Mouse (Mus musculus) 416B (cell line): ENCODE data around the gene Brf1.

Experiments
- DNase-seq: peaks from one replicate; pipeline ENCODE4 v3.0.0; 2011; ENCODE audit warnings: low read depth

The Brf1 gene

GRCm38 (mm10) chr12:113017429-113017984, 17.0 kb upstream of the Brf1 start:
- DNase-seq, result no peak

- DNase-seq, result no peak
Observed at GRCm38 (mm10) chr12:113016976-113017375, 16.5 kb upstream of the Brf1 start.

GRCm38 (mm10) chr12:113015956-113016355, 15.5 kb upstream of the Brf1 start:
- DNase-seq, result peak; percentile 37

GRCm38 (mm10) chr12:113014561-113015556, 14.4 kb upstream of the Brf1 start:
- DNase-seq, result peak; percentile 73

- DNase-seq, result peak; percentile 80
Observed at GRCm38 (mm10) chr12:113013604-113014558, 13.4 kb upstream of the Brf1 start, which contains the start of gene Pacs2. TSS of gene Pacs2 (plus strand) at chr12:113014508.

GRCm38 (mm10) chr12:113013021-113013491, 12.6 kb upstream of the Brf1 start:
- no peak for DNase-seq

- no peak for DNase-seq
Observed at GRCm38 (mm10) chr12:113012443-113012842, 11.9 kb upstream of the Brf1 start.

- no peak for DNase-seq
Observed at GRCm38 (mm10) chr12:113011702-113012360, 11.3 kb upstream of the Brf1 start.

GRCm38 (mm10) chr12:113004993-113005392, 4.5 kb upstream of the Brf1 start:
- DNase-seq, result peak; percentile 86

GRCm38 (mm10) chr12:113004011-113004410, 3.5 kb upstream of the Brf1 start:
- DNase-seq, result no peak

- DNase-seq, result peak; percentile 54
Observed at GRCm38 (mm10) chr12:113002667-113003066, 2.2 kb upstream of the Brf1 start.

GRCm38 (mm10) chr12:113001133-113001474, 600 bp upstream of the Brf1 start:
- DNase-seq, result no peak

- peak; percentile 23 for DNase-seq
Observed at GRCm38 (mm10) chr12:112999569-113000293, 773 bp downstream of the Brf1 start.

- peak; percentile 79 for DNase-seq
Observed at GRCm38 (mm10) chr12:112994153-112994552, 6.4 kb downstream of the Brf1 start.

- DNase-seq, result no peak
Observed at GRCm38 (mm10) chr12:112991444-112991843, 9.1 kb downstream of the Brf1 start.

GRCm38 (mm10) chr12:112990706-112991405, 9.6 kb downstream of the Brf1 start:
- peak; percentile 12 for DNase-seq

GRCm38 (mm10) chr12:112987877-112988276, 12.6 kb downstream of the Brf1 start:
- DNase-seq, result peak; percentile 52

GRCm38 (mm10) chr12:112985346-112985745, 15.2 kb downstream of the Brf1 start:
- peak; percentile 30 for DNase-seq

- no peak for DNase-seq
Observed at GRCm38 (mm10) chr12:112982031-112982430, 18.5 kb downstream of the Brf1 start.

GRCm38 (mm10) chr12:112977156-112977555, 23.3 kb downstream of the Brf1 start:
- DNase-seq, result no peak
